Mouse (Mus musculus) heart, embryonic 16.5 days (tissue): Measurements from ENCODE around the gene Ube2j1. TPM values are rescaled to one million over a fixed set of nuclear protein-coding genes. Genes with fewer than 3 reads are reported as not detected.
A peak's percentile ranks its signal among the peaks of the same experiment; 100 is the strongest.

Experiments
- ATAC-seq: fragments of 200-750 bp; cut with Nextera tagmentation; replicated peaks from 2 replicates; pipeline ENCODE4 v1.8.0; 2017; ENCODE audit warnings: moderate number of reproducible peaks; ENCODE audit not compliant: insufficient read depth, low FRiP score; ENCODE audit errors: extremely low read depth
- H3K27ac ChIP-seq: fragments of 300-500 bp; sonication (generic); 2 replicates; pipeline ENCODE4 v1.5.1; 2014; ENCODE audit warnings: mild to moderate bottlenecking, low read length, control low read depth, moderate library complexity
- H3K27me3 ChIP-seq: fragments of 300-500 bp; sonication (generic); 2 replicates; pipeline ENCODE4 v1.6.1; 2014; ENCODE audit warnings: low read length, mixed read lengths; ENCODE audit not compliant: control insufficient read depth, insufficient read depth
- H3K36me3 ChIP-seq: fragments of 300-500 bp; sonication (generic); 2 replicates; pipeline ENCODE4 v1.6.1; 2014; ENCODE audit not compliant: control insufficient read depth, insufficient read depth
- H3K4me1 ChIP-seq: fragments of 300-500 bp; sonication (generic); 2 replicates; pipeline ENCODE4 v1.6.1; 2014; ENCODE audit warnings: low read length, mixed read lengths; ENCODE audit not compliant: control insufficient read depth, insufficient read depth
- H3K4me2 ChIP-seq: fragments of 300-500 bp; sonication (generic); 2 replicates; pipeline ENCODE4 v1.6.1; 2014; ENCODE audit warnings: low read depth, mild to moderate bottlenecking, control low read depth, low read length
- H3K4me3 ChIP-seq: fragments of 300-500 bp; sonication (generic); 2 replicates; pipeline ENCODE4 v1.5.1; 2014; ENCODE audit warnings: mild to moderate bottlenecking, control low read depth, low read length
- H3K9ac ChIP-seq: fragments of 300-500 bp; sonication (generic); 2 replicates; pipeline ENCODE4 v1.6.1; 2014; ENCODE audit warnings: low read length, control low read depth
- H3K9me3 ChIP-seq: fragments of 300-500 bp; sonication (generic); replicated peaks from 2 replicates; pipeline ENCODE4 v1.6.1; 2016; ENCODE audit warnings: low read length; ENCODE audit not compliant: control insufficient read depth
- WGBS: fragments of 180-500 bp; shearing (Covaris S2); extraction: QIAGEN DNeasy Blood & Tissue Kit; methylation state at CpG from one replicate; pipeline ENCODE4 v1.1.7; 2014; 5-methylcytosine and 5-hydroxymethylcytosine counted together
- polyA plus RNA-seq: library from polyadenylated mRNA; unstranded; fragments of >200 nt; fragmentation: Nextera tagmentation; extraction: Ambion mirVana; gene quantifications from 2 replicates; pipeline ENCODE4 v1.2.1, GENCODE M21; 2015

The Ube2j1 gene
- polyA plus RNA-seq, 1 experiment from 2014 or later, result 35.3 TPM

- peak overlapping the region; percentile 97 for H3K9ac ChIP-seq
- peak overlapping the region; percentile 78 for H3K4me3 ChIP-seq
- peak overlapping the region; percentile 82 for H3K4me2 ChIP-seq
- H3K4me1 ChIP-seq, result peaks cover 17% of the 10 kb centered on the region
- no peaks in the 10 kb centered on the region for H3K27me3 ChIP-seq
- H3K9me3 ChIP-seq, result peaks cover 5% of the 10 kb centered on the region
- peak overlapping the region; percentile 89 for H3K27ac ChIP-seq
- 29% methylated on average over 4 of the region's 4 CpGs for WGBS
- H3K36me3 ChIP-seq, result peaks cover 11% of the 10 kb centered on the region
- no peak for ATAC-seq
These were observed 829 bp downstream of the Ube2j1 start for GRCm38 (mm10) chr4:33032045-33032444.

- Histone ChIP-seq H3K36me3 (peaks cover 12% of the 10 kb centered on the region; the same call in 1 of the 2 replicates), H3K27me3 (no peaks in the 10 kb centered on the region), H3K4me3 (no peak overlapping the region), H3K27ac (no peak overlapping the region), H3K4me2 (no peak overlapping the region), H3K9me3 (peaks cover 5% of the 10 kb centered on the region), H3K9ac (no peak overlapping the region), H3K4me1 (peaks cover 17% of the 10 kb centered on the region)
- 52% methylated on average over 6 of the region's 6 CpGs for WGBS
- no peak for ATAC-seq
These were observed 2.3 kb downstream of the Ube2j1 start for GRCm38 (mm10) chr4:33033515-33033914.

GRCm38 (mm10) chr4:33039826-33040225 lies 8.6 kb downstream of the Ube2j1 start:
- no peak overlapping the region for H3K27ac ChIP-seq
- 80% methylated on average over 4 of the region's 4 CpGs for WGBS
- H3K4me2 ChIP-seq, result no peak overlapping the region
- no peaks in the 10 kb centered on the region for H3K4me1 ChIP-seq
- no peak overlapping the region for H3K9ac ChIP-seq
- H3K4me3 ChIP-seq, result no peak overlapping the region
- H3K36me3 ChIP-seq, result peaks cover 43% of the 10 kb centered on the region
- ATAC-seq, result no peak
- H3K27me3 ChIP-seq, result no peaks in the 10 kb centered on the region
- peaks cover 5% of the 10 kb centered on the region for H3K9me3 ChIP-seq

- H3K9me3 ChIP-seq, result no peaks in the 10 kb centered on the region
- H3K36me3 ChIP-seq, result peaks cover 51% of the 10 kb centered on the region
- H3K27me3 ChIP-seq, result no peaks in the 10 kb centered on the region
- no peak for ATAC-seq
- no peak overlapping the region for H3K4me3 ChIP-seq
- H3K27ac ChIP-seq, result no peak overlapping the region
- 95% methylated on average over 11 of the region's 11 CpGs for WGBS
- H3K4me1 ChIP-seq, result no peaks in the 10 kb centered on the region
- H3K4me2 ChIP-seq, result no peak overlapping the region
- no peak overlapping the region for H3K9ac ChIP-seq
These were observed 18.4 kb downstream of the Ube2j1 start for GRCm38 (mm10) chr4:33049601-33050000.

- Histone ChIP-seq H3K4me3 (no peak overlapping the region), H3K4me2 (no peak overlapping the region), H3K9ac (no peak overlapping the region), H3K27me3 (no peaks in the 10 kb centered on the region), H3K9me3 (no peaks in the 10 kb centered on the region), H3K27ac (no peak overlapping the region), H3K36me3 (peaks cover 35% of the 10 kb centered on the region), H3K4me1 (no peaks in the 10 kb centered on the region)
- 88% methylated on average over 3 of the region's 3 CpGs for WGBS
- ATAC-seq, result no peak
These were observed 20.8 kb downstream of the Ube2j1 start for GRCm38 (mm10) chr4:33052055-33052454.

GRCm38 (mm10) chr4:33052650-33053049 lies 21.4 kb downstream of the Ube2j1 start:
- Histone ChIP-seq H3K36me3 (peaks cover 34% of the 10 kb centered on the region; the same call in 1 of the 2 replicates), H3K4me3 (no peak overlapping the region), H3K9me3 (no peaks in the 10 kb centered on the region), H3K27ac (no peak overlapping the region), H3K9ac (no peak overlapping the region), H3K4me1 (no peaks in the 10 kb centered on the region), H3K27me3 (no peaks in the 10 kb centered on the region), H3K4me2 (no peak overlapping the region)
- ATAC-seq, result no peak
- WGBS, result 90% methylated on average over 5 of the region's 5 CpGs

- ATAC-seq, result no peak
- no peaks in the 10 kb centered on the region for H3K27me3 ChIP-seq
- peaks cover 21% of the 10 kb centered on the region; the same call in 1 of the 2 replicates for H3K36me3 ChIP-seq
- H3K27ac ChIP-seq, result no peak overlapping the region
- no peak overlapping the region for H3K9ac ChIP-seq
- no peak overlapping the region for H3K4me3 ChIP-seq
- H3K4me2 ChIP-seq, result no peak overlapping the region
- H3K4me1 ChIP-seq, result 0 out of 2 replicates have a peak, but pooled peaks cover 4% of the 10 kb centered on the region
- no peaks in the 10 kb centered on the region for H3K9me3 ChIP-seq
These were observed 23.2 kb downstream of the Ube2j1 start for GRCm38 (mm10) chr4:33054426-33054825.

GRCm38 (mm10) chr4:33056317-33056716 lies 25.1 kb downstream of the Ube2j1 start:
- no peak overlapping the region for H3K9ac ChIP-seq
- peaks cover 9% of the 10 kb centered on the region; the same call in 1 of the 2 replicates for H3K36me3 ChIP-seq
- no peaks in the 10 kb centered on the region for H3K9me3 ChIP-seq
- no peak overlapping the region for H3K4me3 ChIP-seq
- no peak overlapping the region for H3K4me2 ChIP-seq
- WGBS, result 69% methylated on average over 1 of the region's 1 CpGs
- H3K27me3 ChIP-seq, result no peaks in the 10 kb centered on the region
- peaks cover 7% of the 10 kb centered on the region; the same call in 1 of the 2 replicates for H3K4me1 ChIP-seq
- ATAC-seq, result no peak
- H3K27ac ChIP-seq, result no peak overlapping the region

- peak overlapping the region; percentile 69 for H3K27ac ChIP-seq
- H3K4me1 ChIP-seq, result peaks cover 7% of the 10 kb centered on the region; the same call in 1 of the 2 replicates
- H3K9ac ChIP-seq, result no peak overlapping the region
- H3K4me3 ChIP-seq, result no peak overlapping the region
- no peaks in the 10 kb centered on the region for H3K27me3 ChIP-seq
- WGBS, result 56% methylated on average over 11 of the region's 11 CpGs
- ATAC-seq, result peak; percentile 45; the same call in 1 of the 2 replicates
- no peak overlapping the region for H3K4me2 ChIP-seq
- H3K36me3 ChIP-seq, result no peaks in the 10 kb centered on the region
- H3K9me3 ChIP-seq, result no peaks in the 10 kb centered on the region
These were observed 26.9 kb downstream of the Ube2j1 start for GRCm38 (mm10) chr4:33057890-33058687.
